Mouse (Mus musculus) heart, postnatal 25 days (tissue): ENCODE measurements at regions not wholly inside any gene's neighbourhood (a gene's known extent, or its start where the extent isn't known, plus 50 kb on each side); places are given as distances from the start of the nearest gene placed in this dataset.
"Not testable (repeated sequence)": the region's sequence is repeated elsewhere in the genome, so short reads cannot be mapped to it uniquely, and the experiment has no call there.

ENCODE experiments used
- DNase-seq: peaks from one replicate; pipeline ENCODE4 v3.0.0; 2022; ENCODE audit warnings: low spot score
- intact Hi-C: fragments of 180-260 bp; cut with DNase I; formaldehyde crosslinking; loops from one replicate; pipeline ENCODE4 v1.15.1; 2025

- DNase-seq: peak; percentile 13
- intact Hi-C loops: not testable (repeated sequence)
These were observed 69.5 kb upstream of the C130026I21Rik start for GRCm38 (mm10) chr1:85339821-85340220.
